Mouse (Mus musculus): Measurements from ENCODE around the gene Rabep2. TPM values are rescaled to one million over a fixed set of nuclear protein-coding genes. Genes with fewer than 3 reads are reported as not detected.

Rabep2 gene
- polyA plus RNA-seq, 1 experiment from 2014 or later: 31.5 TPM

- Histone ChIP-seq H3K9me3 (replicated peaks; ENCODE audit: control insufficient read depth, low read length) (no peaks in the 10 kb centered on the region), H3K4me2 (ENCODE audit: low read depth, low read length) (no peak overlapping the region), H3K27ac (ENCODE audit: low read length) (peak overlapping the region; percentile 47), H3K36me3 (ENCODE audit: control insufficient read depth, insufficient read depth, low read length) (peaks cover 15% of the 10 kb centered on the region; the same call in 1 of the 2 replicates), H3K9ac (ENCODE audit: low read length) (no peak overlapping the region), H3K4me1 (ENCODE audit: control insufficient read depth, insufficient read depth, low read length) (peaks cover 17% of the 10 kb centered on the region), H3K27me3 (ENCODE audit: control insufficient read depth, insufficient read depth, low read length) (no peaks in the 10 kb centered on the region), H3K4me3 (replicated peaks; ENCODE audit: low read length) (no peak overlapping the region)
- peak; percentile 4; the same call in 1 of the 2 replicates for ATAC-seq (ENCODE audit: insufficient read depth, low FRiP score)
- WGBS: 24% methylated on average over 7 of the region's 7 CpGs
Observed at GRCm38 (mm10) chr7:126465246-126466030, 36.9 kb downstream of the Rabep2 start.

GRCm38 (mm10) chr7:126466116-126466515 lies 37.6 kb downstream of the Rabep2 start:
- no peak for ATAC-seq (ENCODE audit: insufficient read depth, low FRiP score)
- H3K9ac ChIP-seq (ENCODE audit: low read length): no peak overlapping the region
- H3K4me3 ChIP-seq (replicated peaks; ENCODE audit: low read length): no peak overlapping the region
- no peak overlapping the region for H3K4me2 ChIP-seq (ENCODE audit: low read depth, low read length)
- no peaks in the 10 kb centered on the region for H3K27me3 ChIP-seq (ENCODE audit: control insufficient read depth, insufficient read depth, low read length)
- peaks cover 15% of the 10 kb centered on the region; the same call in 1 of the 2 replicates for H3K36me3 ChIP-seq (ENCODE audit: control insufficient read depth, insufficient read depth, low read length)
- H3K27ac ChIP-seq (ENCODE audit: low read length): no peak overlapping the region
- 56% methylated on average over 9 of the region's 9 CpGs for WGBS
- no peaks in the 10 kb centered on the region for H3K9me3 ChIP-seq (replicated peaks; ENCODE audit: control insufficient read depth, low read length)
- H3K4me1 ChIP-seq (ENCODE audit: control insufficient read depth, insufficient read depth, low read length): peaks cover 17% of the 10 kb centered on the region

- Histone ChIP-seq H3K4me2 (ENCODE audit: low read depth, low read length) (no peak overlapping the region), H3K36me3 (ENCODE audit: control insufficient read depth, insufficient read depth, low read length) (peaks cover 15% of the 10 kb centered on the region; the same call in 1 of the 2 replicates), H3K27ac (ENCODE audit: low read length) (no peak overlapping the region), H3K4me1 (ENCODE audit: control insufficient read depth, insufficient read depth, low read length) (peaks cover 17% of the 10 kb centered on the region), H3K9me3 (replicated peaks; ENCODE audit: control insufficient read depth, low read length) (no peaks in the 10 kb centered on the region), H3K27me3 (ENCODE audit: control insufficient read depth, insufficient read depth, low read length) (no peaks in the 10 kb centered on the region), H3K9ac (ENCODE audit: low read length) (no peak overlapping the region), H3K4me3 (replicated peaks; ENCODE audit: low read length) (no peak overlapping the region)
- ATAC-seq (ENCODE audit: insufficient read depth, low FRiP score): no peak
- WGBS: 80% methylated on average over 5 of the region's 5 CpGs
Observed at GRCm38 (mm10) chr7:126466707-126467106, 38.1 kb downstream of the Rabep2 start.

GRCm38 (mm10) chr7:126467271-126467670 lies 38.7 kb downstream of the Rabep2 start:
- 61% methylated on average over 5 of the region's 5 CpGs for WGBS
- Histone ChIP-seq H3K4me2 (ENCODE audit: low read depth, low read length) (no peak overlapping the region), H3K4me3 (replicated peaks; ENCODE audit: low read length) (no peak overlapping the region), H3K9ac (ENCODE audit: low read length) (no peak overlapping the region), H3K27me3 (ENCODE audit: control insufficient read depth, insufficient read depth, low read length) (no peaks in the 10 kb centered on the region), H3K9me3 (replicated peaks; ENCODE audit: control insufficient read depth, low read length) (no peaks in the 10 kb centered on the region), H3K36me3 (ENCODE audit: control insufficient read depth, insufficient read depth, low read length) (peaks cover 15% of the 10 kb centered on the region; the same call in 1 of the 2 replicates), H3K27ac (ENCODE audit: low read length) (no peak overlapping the region), H3K4me1 (ENCODE audit: control insufficient read depth, insufficient read depth, low read length) (peaks cover 17% of the 10 kb centered on the region)
- no peak for ATAC-seq (ENCODE audit: insufficient read depth, low FRiP score)

- Histone ChIP-seq H3K9ac (ENCODE audit: low read length) (no peak overlapping the region), H3K27ac (ENCODE audit: low read length) (no peak overlapping the region), H3K36me3 (ENCODE audit: control insufficient read depth, insufficient read depth, low read length) (peaks cover 15% of the 10 kb centered on the region; the same call in 1 of the 2 replicates), H3K9me3 (replicated peaks; ENCODE audit: control insufficient read depth, low read length) (no peaks in the 10 kb centered on the region), H3K4me3 (replicated peaks; ENCODE audit: low read length) (no peak overlapping the region), H3K27me3 (ENCODE audit: control insufficient read depth, insufficient read depth, low read length) (no peaks in the 10 kb centered on the region), H3K4me1 (ENCODE audit: control insufficient read depth, insufficient read depth, low read length) (peaks cover 17% of the 10 kb centered on the region), H3K4me2 (ENCODE audit: low read depth, low read length) (no peak overlapping the region)
- 91% methylated on average over 18 of the region's 18 CpGs for WGBS
- no peak for ATAC-seq (ENCODE audit: insufficient read depth, low FRiP score)
Observed at GRCm38 (mm10) chr7:126467834-126468627, 39.5 kb downstream of the Rabep2 start.

GRCm38 (mm10) chr7:126470077-126470476 lies 41.5 kb downstream of the Rabep2 start:
- no peak overlapping the region for H3K9ac ChIP-seq (ENCODE audit: low read length)
- H3K27ac ChIP-seq (ENCODE audit: low read length): no peak overlapping the region
- H3K9me3 ChIP-seq (replicated peaks; ENCODE audit: control insufficient read depth, low read length): no peaks in the 10 kb centered on the region
- H3K4me1 ChIP-seq (ENCODE audit: control insufficient read depth, insufficient read depth, low read length): peaks cover 19% of the 10 kb centered on the region
- H3K36me3 ChIP-seq (ENCODE audit: control insufficient read depth, insufficient read depth, low read length): peaks cover 15% of the 10 kb centered on the region; the same call in 1 of the 2 replicates
- no peak for ATAC-seq (ENCODE audit: insufficient read depth, low FRiP score)
- no peak overlapping the region for H3K4me2 ChIP-seq (ENCODE audit: low read depth, low read length)
- H3K4me3 ChIP-seq (replicated peaks; ENCODE audit: low read length): no peak overlapping the region
- H3K27me3 ChIP-seq (ENCODE audit: control insufficient read depth, insufficient read depth, low read length): no peaks in the 10 kb centered on the region
- WGBS: 75% methylated on average over 6 of the region's 6 CpGs

GRCm38 (mm10) chr7:126471361-126471760 lies 42.8 kb downstream of the Rabep2 start:
- 93% methylated on average over 5 of the region's 5 CpGs for WGBS
- Histone ChIP-seq H3K9ac (ENCODE audit: low read length) (no peak overlapping the region), H3K27me3 (ENCODE audit: control insufficient read depth, insufficient read depth, low read length) (no peaks in the 10 kb centered on the region), H3K4me2 (ENCODE audit: low read depth, low read length) (no peak overlapping the region), H3K27ac (ENCODE audit: low read length) (no peak overlapping the region), H3K4me1 (ENCODE audit: control insufficient read depth, insufficient read depth, low read length) (peaks cover 13% of the 10 kb centered on the region), H3K4me3 (replicated peaks; ENCODE audit: low read length) (no peak overlapping the region), H3K36me3 (ENCODE audit: control insufficient read depth, insufficient read depth, low read length) (peaks cover 15% of the 10 kb centered on the region; the same call in 1 of the 2 replicates), H3K9me3 (replicated peaks; ENCODE audit: control insufficient read depth, low read length) (no peaks in the 10 kb centered on the region)
- ATAC-seq (ENCODE audit: insufficient read depth, low FRiP score): no peak

GRCm38 (mm10) chr7:126471853-126472252 lies 43.3 kb downstream of the Rabep2 start:
- no peaks in the 10 kb centered on the region for H3K9me3 ChIP-seq (replicated peaks; ENCODE audit: control insufficient read depth, low read length)
- WGBS: 84% methylated on average over 4 of the region's 4 CpGs
- H3K9ac ChIP-seq (ENCODE audit: low read length): no peak overlapping the region
- H3K4me3 ChIP-seq (replicated peaks; ENCODE audit: low read length): no peak overlapping the region
- no peak overlapping the region for H3K4me2 ChIP-seq (ENCODE audit: low read depth, low read length)
- peaks cover 13% of the 10 kb centered on the region for H3K4me1 ChIP-seq (ENCODE audit: control insufficient read depth, insufficient read depth, low read length)
- H3K36me3 ChIP-seq (ENCODE audit: control insufficient read depth, insufficient read depth, low read length): peaks cover 15% of the 10 kb centered on the region; the same call in 1 of the 2 replicates
- H3K27me3 ChIP-seq (ENCODE audit: control insufficient read depth, insufficient read depth, low read length): no peaks in the 10 kb centered on the region
- H3K27ac ChIP-seq (ENCODE audit: low read length): no peak overlapping the region
- ATAC-seq (ENCODE audit: insufficient read depth, low FRiP score): no peak

- 83% methylated on average over 13 of the region's 13 CpGs for WGBS
- no peak overlapping the region for H3K4me2 ChIP-seq (ENCODE audit: low read depth, low read length)
- peaks cover 13% of the 10 kb centered on the region for H3K4me1 ChIP-seq (ENCODE audit: control insufficient read depth, insufficient read depth, low read length)
- H3K4me3 ChIP-seq (replicated peaks; ENCODE audit: low read length): no peak overlapping the region
- H3K9ac ChIP-seq (ENCODE audit: low read length): no peak overlapping the region
- ATAC-seq (ENCODE audit: insufficient read depth, low FRiP score): no peak
- no peaks in the 10 kb centered on the region for H3K27me3 ChIP-seq (ENCODE audit: control insufficient read depth, insufficient read depth, low read length)
- H3K36me3 ChIP-seq (ENCODE audit: control insufficient read depth, insufficient read depth, low read length): peaks cover 15% of the 10 kb centered on the region; the same call in 1 of the 2 replicates
- H3K9me3 ChIP-seq (replicated peaks; ENCODE audit: control insufficient read depth, low read length): no peaks in the 10 kb centered on the region
- no peak overlapping the region for H3K27ac ChIP-seq (ENCODE audit: low read length)
Observed at GRCm38 (mm10) chr7:126472306-126472705, 43.7 kb downstream of the Rabep2 start.

Data from stomach, embryonic 16.5 days (tissue).